Mouse (Mus musculus): ENCODE measurements around the gene Map4k5.

Gene Map4k5

GRCm38 (mm10) chr12:69804393-69805070, 88.5 kb downstream of the Map4k5 start:
- Histone ChIP-seq H3K4me3 (replicated peaks; ENCODE audit: low read length) (no peak overlapping the region), H3K36me3 (ENCODE audit: insufficient read depth, low read length) (peaks cover 23% of the 10 kb centered on the region; the same call in 1 of the 2 replicates), H3K9me3 (ENCODE audit: low read length) (no peaks in the 10 kb centered on the region), H3K27me3 (ENCODE audit: insufficient read depth, low read length) (no peaks in the 10 kb centered on the region), H3K4me1 (replicated peaks; ENCODE audit: low read depth, low read length) (peaks cover 26% of the 10 kb centered on the region)
- TF ChIP-seq CTCF (conservative IDR thresholded peaks at IDR 0.05; ENCODE audit: low read length): no peak
- TF ChIP-seq POU5F1 (IDR thresholded peaks at IDR 0.05; ENCODE audit: borderline replicate concordance, low read length): no peak
- TF ChIP-seq NANOG (IDR thresholded peaks at IDR 0.05; ENCODE audit: borderline replicate concordance, low read length): no peak

- Histone ChIP-seq H3K4me1 (replicated peaks; ENCODE audit: low read depth, low read length) (peaks cover 13% of the 10 kb centered on the region), H3K4me3 (replicated peaks; ENCODE audit: low read length) (no peak overlapping the region), H3K36me3 (ENCODE audit: insufficient read depth, low read length) (peaks cover 21% of the 10 kb centered on the region; the same call in 1 of the 2 replicates), H3K9me3 (ENCODE audit: low read length) (no peaks in the 10 kb centered on the region), H3K27me3 (ENCODE audit: insufficient read depth, low read length) (no peaks in the 10 kb centered on the region)
- no peak for TF ChIP-seq POU5F1 (IDR thresholded peaks at IDR 0.05; ENCODE audit: borderline replicate concordance, low read length)
- TF ChIP-seq NANOG (IDR thresholded peaks at IDR 0.05; ENCODE audit: borderline replicate concordance, low read length): no peak
- TF ChIP-seq CTCF (conservative IDR thresholded peaks at IDR 0.05; ENCODE audit: low read length): no peak
These were observed 89.8 kb downstream of the Map4k5 start for GRCm38 (mm10) chr12:69803196-69803595.

- Histone ChIP-seq H3K9me3 (ENCODE audit: low read length) (no peaks in the 10 kb centered on the region), H3K36me3 (ENCODE audit: insufficient read depth, low read length) (peaks cover 15% of the 10 kb centered on the region; the same call in 1 of the 2 replicates), H3K4me1 (replicated peaks; ENCODE audit: low read depth, low read length) (no peaks in the 10 kb centered on the region), H3K4me3 (replicated peaks; ENCODE audit: low read length) (no peak overlapping the region), H3K27me3 (ENCODE audit: insufficient read depth, low read length) (no peaks in the 10 kb centered on the region)
- TF ChIP-seq POU5F1 (IDR thresholded peaks at IDR 0.05; ENCODE audit: borderline replicate concordance, low read length) (no peak), NANOG (IDR thresholded peaks at IDR 0.05; ENCODE audit: borderline replicate concordance, low read length) (no peak), CTCF (conservative IDR thresholded peaks at IDR 0.05; ENCODE audit: low read length) (no peak)
These were observed 92.4 kb downstream of the Map4k5 start for GRCm38 (mm10) chr12:69800586-69800985.

- Histone ChIP-seq H3K4me3 (replicated peaks; ENCODE audit: low read length) (no peak overlapping the region), H3K9me3 (ENCODE audit: low read length) (peaks cover 8% of the 10 kb centered on the region; the same call in 1 of the 2 replicates), H3K4me1 (replicated peaks; ENCODE audit: low read depth, low read length) (peaks cover 2% of the 10 kb centered on the region), H3K36me3 (ENCODE audit: insufficient read depth, low read length) (no peaks in the 10 kb centered on the region), H3K27me3 (ENCODE audit: insufficient read depth, low read length) (peaks cover 9% of the 10 kb centered on the region)
- TF ChIP-seq POU5F1 (IDR thresholded peaks at IDR 0.05; ENCODE audit: borderline replicate concordance, low read length) (no peak), NANOG (IDR thresholded peaks at IDR 0.05; ENCODE audit: borderline replicate concordance, low read length) (no peak), CTCF (conservative IDR thresholded peaks at IDR 0.05; ENCODE audit: low read length) (no peak)
These were observed 96.7 kb downstream of the Map4k5 start for GRCm38 (mm10) chr12:69796311-69796710.

- H3K36me3 ChIP-seq (ENCODE audit: insufficient read depth, low read length): no peaks in the 10 kb centered on the region
These were observed 102.2 kb downstream of the Map4k5 start, which contains the start of gene Cdkl1 for GRCm38 (mm10) chr12:69790530-69791505. Gene Cdkl1, minus strand, starts transcription at chr12:69791267.

GRCm38 (mm10) chr12:69789766-69790529, 103.1 kb downstream of the Map4k5 start:
- Histone ChIP-seq H3K4me3 (replicated peaks; ENCODE audit: low read length) (peak overlapping the region; percentile 76), H3K36me3 (ENCODE audit: insufficient read depth, low read length) (no peaks in the 10 kb centered on the region), H3K27me3 (ENCODE audit: insufficient read depth, low read length) (peaks cover 49% of the 10 kb centered on the region), H3K9me3 (ENCODE audit: low read length) (peaks cover 5% of the 10 kb centered on the region; the same call in 1 of the 2 replicates), H3K4me1 (replicated peaks; ENCODE audit: low read depth, low read length) (peaks cover 15% of the 10 kb centered on the region)
- TF ChIP-seq NANOG (IDR thresholded peaks at IDR 0.05; ENCODE audit: borderline replicate concordance, low read length) (no peak), CTCF (conservative IDR thresholded peaks at IDR 0.05; ENCODE audit: low read length) (no peak), POU5F1 (IDR thresholded peaks at IDR 0.05; ENCODE audit: borderline replicate concordance, low read length) (no peak)

More at GRCm38 (mm10) chr12:69790530-69791505, 102.2 kb downstream of the Map4k5 start, which contains the start of gene Cdkl1:
- peaks cover 15% of the 10 kb centered on the region for H3K4me1 ChIP-seq (replicated peaks; ENCODE audit: low read depth, low read length)
- TF ChIP-seq NANOG (IDR thresholded peaks at IDR 0.05; ENCODE audit: borderline replicate concordance, low read length): no peak
- TF ChIP-seq POU5F1 (IDR thresholded peaks at IDR 0.05; ENCODE audit: borderline replicate concordance, low read length): no peak
- TF ChIP-seq CTCF (conservative IDR thresholded peaks at IDR 0.05; ENCODE audit: low read length): no peak
- H3K27me3 ChIP-seq (ENCODE audit: insufficient read depth, low read length): peaks cover 49% of the 10 kb centered on the region
- H3K9me3 ChIP-seq (ENCODE audit: low read length): peaks cover 8% of the 10 kb centered on the region; the same call in 1 of the 2 replicates
- H3K4me3 ChIP-seq (replicated peaks; ENCODE audit: low read length): peak within 1 kb of the TSS; percentile 76

- H3K36me3 ChIP-seq (ENCODE audit: insufficient read depth, low read length): no peaks in the 10 kb centered on the region
These were observed 104.6 kb downstream of the Map4k5 start for GRCm38 (mm10) chr12:69788380-69788779.

More at GRCm38 (mm10) chr12:69788380-69788779, 104.6 kb downstream of the Map4k5 start:
- Histone ChIP-seq H3K9me3 (ENCODE audit: low read length) (no peaks in the 10 kb centered on the region), H3K4me1 (replicated peaks; ENCODE audit: low read depth, low read length) (peaks cover 18% of the 10 kb centered on the region), H3K27me3 (ENCODE audit: insufficient read depth, low read length) (peaks cover 49% of the 10 kb centered on the region), H3K4me3 (replicated peaks; ENCODE audit: low read length) (no peak overlapping the region)
- no peak for TF ChIP-seq NANOG (IDR thresholded peaks at IDR 0.05; ENCODE audit: borderline replicate concordance, low read length)
- no peak for TF ChIP-seq POU5F1 (IDR thresholded peaks at IDR 0.05; ENCODE audit: borderline replicate concordance, low read length)
- no peak for TF ChIP-seq CTCF (conservative IDR thresholded peaks at IDR 0.05; ENCODE audit: low read length)
